Mouse (Mus musculus) cerebellum, adult 2 months (tissue): ENCODE measurements around the gene 2200002D01Rik.

Experiments used
- CTCF ChIP-seq: fragments of 200-500 bp; IDR thresholded peaks from 2 replicates; pipeline ENCODE4 v1.5.1; 2011; ENCODE audit warnings: low read depth, mild to moderate bottlenecking, control low read depth, low read length, moderate library complexity, borderline replicate concordance; ENCODE audit not compliant: insufficient read depth
- POLR2A ChIP-seq: fragments of 200-500 bp; IDR thresholded peaks from 2 replicates; pipeline ENCODE4 v1.6.1; 2011; ENCODE audit warnings: low read length, control low read depth, borderline replicate concordance; ENCODE audit not compliant: insufficient read depth

GRCm38 (mm10) chr7:29294111-29294761 is 46.0 kb upstream of the 2200002D01Rik start:
- TF ChIP-seq POLR2A = no peak
- no peak for TF ChIP-seq CTCF
